Mouse (Mus musculus) heart, postnatal 0 days (tissue): Measurements from ENCODE around the gene Camk2b. TPM values are rescaled to one million over a fixed set of nuclear protein-coding genes. Genes with fewer than 3 reads are reported as not detected.

Source experiments
- ATAC-seq: fragments of 200-750 bp; cut with Nextera tagmentation; 2 replicates; pipeline ENCODE4 v1.8.0; 2017; ENCODE audit warnings: low read depth, moderate number of reproducible peaks, moderate library complexity; ENCODE audit not compliant: insufficient read depth
- DNase-seq: peaks from one replicate; pipeline ENCODE4 v3.0.0-alpha.2; 2016; ENCODE audit warnings: low spot score
- H3K27ac ChIP-seq: fragments of 300-500 bp; sonication (generic); 2 replicates; pipeline ENCODE4 v1.5.1; 2014; ENCODE audit warnings: low read depth, mild to moderate bottlenecking
- H3K27me3 ChIP-seq: fragments of 300-500 bp; sonication (generic); 2 replicates; pipeline ENCODE4 v1.6.1; 2014; ENCODE audit warnings: low read length, mixed read lengths; ENCODE audit not compliant: control insufficient read depth, insufficient read depth
- H3K36me3 ChIP-seq: fragments of 300-500 bp; sonication (generic); replicated peaks from 2 replicates; pipeline ENCODE4 v1.6.1; 2014; ENCODE audit warnings: low read length, mixed read lengths; ENCODE audit not compliant: control insufficient read depth, insufficient read depth
- H3K4me1 ChIP-seq: fragments of 300-500 bp; sonication (generic); 2 replicates; pipeline ENCODE4 v1.6.1; 2014; ENCODE audit warnings: antibody characterized with exemption; ENCODE audit not compliant: control insufficient read depth, insufficient read depth
- H3K4me2 ChIP-seq: fragments of 300-500 bp; sonication (generic); 2 replicates; pipeline ENCODE4 v1.6.1; 2014; ENCODE audit warnings: low read depth, mild to moderate bottlenecking, low read length, moderate library complexity
- H3K4me3 ChIP-seq: fragments of 300-500 bp; sonication (generic); 2 replicates; pipeline ENCODE4 v1.5.1; 2014; ENCODE audit warnings: low read depth, low read length
- H3K9ac ChIP-seq: fragments of 300-500 bp; sonication (generic); replicated peaks from 2 replicates; pipeline ENCODE4 v1.6.1; 2014; ENCODE audit warnings: low read depth, low read length, mixed read lengths
- H3K9me3 ChIP-seq: fragments of 300-500 bp; sonication (generic); replicated peaks from 2 replicates; pipeline ENCODE4 v1.6.1; 2016; ENCODE audit warnings: low read length; ENCODE audit not compliant: control insufficient read depth
- CTCF ChIP-seq: IDR thresholded peaks from 2 replicates; pipeline ENCODE4 v1.5.1; 2016; ENCODE audit warnings: antibody characterized with exemption, control low read depth, low read depth
- EP300 ChIP-seq: IDR thresholded peaks from 2 replicates; pipeline ENCODE4 v1.6.1; 2016; ENCODE audit warnings: antibody characterized with exemption, low read depth
- WGBS: fragments of 180-500 bp; shearing (Covaris S2); extraction: QIAGEN DNeasy Blood & Tissue Kit; methylation state at CpG from one replicate; pipeline ENCODE4 v1.1.7; 2014; 5-methylcytosine and 5-hydroxymethylcytosine counted together
- polyA plus RNA-seq: library from polyadenylated mRNA; unstranded; fragments of >200 nt; fragmentation: Nextera tagmentation; extraction: Ambion mirVana; gene quantifications from 2 replicates; pipeline ENCODE4 v1.2.1, GENCODE M21; 2015
- total RNA-seq: library from RNA; depleted of rRNA; stranded (reverse); fragments of >200 nt; gene quantifications from 2 replicates; pipeline ENCODE4 v1.2.3, GENCODE M21; 2014; ENCODE audit warnings: low replicate concordance

The Camk2b gene
- total and polyA plus RNA-seq, 2 experiments from 2014 or later, result 3.4 to 6.3 TPM

DNA sequence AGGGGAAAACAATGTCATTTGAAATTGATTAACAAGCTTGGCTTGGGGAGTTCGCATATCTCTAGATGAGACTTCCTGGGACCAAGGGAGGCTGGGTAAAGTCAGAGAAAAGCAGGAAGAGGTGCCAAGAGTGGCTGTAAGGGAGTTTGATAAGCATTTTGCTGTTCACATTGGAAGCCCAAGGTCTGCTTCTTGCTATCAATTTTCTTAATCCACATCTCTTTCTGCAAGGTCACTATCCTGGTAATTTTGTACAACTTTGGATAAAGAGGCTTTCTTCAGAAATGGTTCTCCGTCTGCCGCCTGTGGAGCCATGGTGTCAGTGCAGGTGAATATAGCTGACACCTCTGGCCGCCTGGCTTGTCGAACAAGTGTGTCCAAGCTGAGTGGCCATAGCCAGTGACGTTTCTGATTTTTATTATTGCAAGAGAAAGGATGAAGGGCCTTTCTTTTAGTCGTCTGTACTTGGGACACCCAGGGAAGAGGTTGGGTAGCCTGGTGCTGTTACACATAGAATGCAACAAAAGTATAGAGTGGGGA lies 111.1 kb downstream of the Camk2b start:
- Histone ChIP-seq H3K9ac (peak overlapping the region; percentile 89), H3K36me3 (peaks cover 8% of the 10 kb centered on the region), H3K4me3 (peak overlapping the region; percentile 67), H3K9me3 (no peaks in the 10 kb centered on the region), H3K4me2 (peak overlapping the region; percentile 75), H3K4me1 (peaks cover 33% of the 10 kb centered on the region), H3K27me3 (no peaks in the 10 kb centered on the region), H3K27ac (peak overlapping the region; percentile 92)
- TF ChIP-seq CTCF (peak; percentile 38), EP300 (0 out of 2 replicates have a peak, but pooled peaks have one; percentile 26)
- whole genome bisulfite sequencing, result 3% methylated on average over 7 of the region's 7 CpGs
- DNase-seq (peak; percentile 62), ATAC-seq (peak; percentile 66)

DNA sequence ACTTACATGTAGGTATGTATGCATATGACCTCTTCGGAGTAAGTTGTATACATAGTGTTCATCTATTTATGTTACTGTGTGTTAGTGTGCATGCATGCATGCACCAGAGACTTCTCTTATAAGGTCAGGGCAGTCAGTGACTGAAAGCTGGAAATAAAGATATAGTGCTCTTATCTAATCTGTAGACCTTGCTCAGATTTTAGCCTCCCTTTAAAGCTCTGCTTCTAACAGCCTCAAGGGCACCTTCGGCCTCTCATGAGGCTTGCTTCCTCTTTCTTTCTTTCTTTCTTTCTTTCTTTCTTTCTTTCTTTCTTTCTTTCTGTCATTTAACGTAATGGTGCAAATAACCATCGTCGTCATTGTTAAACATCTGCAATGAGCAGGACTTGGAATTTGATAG lies 111.7 kb downstream of the Camk2b start:
- Histone ChIP-seq H3K4me1 (peaks cover 37% of the 10 kb centered on the region), H3K4me3 (no peak overlapping the region), H3K27ac (peak overlapping the region; percentile 92; the same call in 1 of the 2 replicates), H3K9me3 (no peaks in the 10 kb centered on the region), H3K4me2 (no peak overlapping the region), H3K9ac (no peak overlapping the region), H3K36me3 (peaks cover 4% of the 10 kb centered on the region), H3K27me3 (no peaks in the 10 kb centered on the region)
- 68% methylated on average over 5 of the region's 5 CpGs for WGBS
- DNase-seq (no peak), ATAC-seq (no peak)
- TF ChIP-seq EP300 (no peak), CTCF (no peak)

DNA sequence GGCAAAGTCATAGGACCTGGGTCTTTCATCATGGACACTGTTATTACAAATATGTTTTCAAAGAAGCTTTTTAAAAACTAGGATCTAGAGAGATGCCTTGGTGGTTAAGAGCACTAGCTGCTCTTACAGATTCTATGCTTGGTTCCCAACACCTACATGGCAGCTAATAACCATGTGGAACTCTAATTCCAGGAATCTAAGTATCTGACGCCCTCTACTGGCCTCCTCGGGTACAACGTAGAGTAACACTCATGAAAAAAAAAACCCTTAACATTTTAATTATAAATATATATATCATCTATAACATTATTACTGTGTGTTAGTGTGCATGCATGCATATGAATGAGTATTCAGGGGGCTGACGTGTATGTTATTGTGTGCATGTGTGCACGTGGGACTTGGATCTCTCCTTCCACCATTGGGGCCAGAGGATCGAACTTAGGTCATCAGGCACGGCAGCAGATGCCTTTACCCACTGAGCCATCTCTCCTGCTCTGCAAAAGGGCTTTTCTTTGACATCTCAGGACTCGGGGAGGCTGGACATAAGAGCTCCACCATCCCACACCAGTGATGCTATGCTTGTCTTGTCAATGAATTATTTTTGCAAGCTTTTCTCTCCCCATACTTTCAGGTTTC lies 112.9 kb downstream of the Camk2b start:
- DNase-seq (peak; percentile 31), ATAC-seq (no peak)
- Histone ChIP-seq H3K4me1 (peaks cover 37% of the 10 kb centered on the region), H3K4me3 (no peak overlapping the region), H3K4me2 (no peak overlapping the region), H3K36me3 (no peaks in the 10 kb centered on the region), H3K27me3 (no peaks in the 10 kb centered on the region), H3K27ac (peak overlapping the region; percentile 88), H3K9me3 (no peaks in the 10 kb centered on the region), H3K9ac (no peak overlapping the region)
- 43% methylated on average over 8 of the region's 8 CpGs for WGBS
- TF ChIP-seq CTCF (peak; percentile 45), EP300 (no peak)

DNA sequence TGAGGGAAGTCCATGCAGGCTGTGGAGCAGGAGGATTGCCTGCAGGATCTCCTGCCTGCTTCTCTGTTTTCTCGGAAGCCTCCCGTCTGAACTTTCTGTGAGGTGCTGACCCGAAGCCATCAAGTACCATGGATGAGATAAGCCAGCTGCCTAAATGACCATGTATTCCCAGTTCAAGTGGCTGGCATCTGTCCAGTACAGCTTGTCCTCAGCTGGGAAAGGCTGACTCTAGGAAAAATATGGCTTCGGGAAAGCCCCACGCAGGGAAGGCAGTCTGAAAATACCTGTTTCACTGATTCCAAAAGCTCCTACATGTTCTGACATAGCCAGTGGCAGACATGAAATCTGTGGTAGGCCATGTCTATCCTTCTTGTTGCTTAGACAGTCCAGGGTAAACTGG lies 113.7 kb downstream of the Camk2b start:
- H3K4me1 ChIP-seq, result peaks cover 37% of the 10 kb centered on the region
- DNase-seq (peak; percentile 84), ATAC-seq (peak; percentile 39; the same call in 1 of the 2 replicates)
- peak overlapping the region; percentile 88 for H3K27ac ChIP-seq
- H3K4me2 ChIP-seq, result no peak overlapping the region
- H3K4me3 ChIP-seq, result no peak overlapping the region
- H3K36me3 ChIP-seq, result no peaks in the 10 kb centered on the region
- no peaks in the 10 kb centered on the region for H3K27me3 ChIP-seq
- no peaks in the 10 kb centered on the region for H3K9me3 ChIP-seq
- no peak overlapping the region; the same call in 1 of the 2 replicates for H3K9ac ChIP-seq
- WGBS, result 15% methylated on average over 5 of the region's 5 CpGs
- TF ChIP-seq CTCF, result no peak
- TF ChIP-seq EP300, result peak; percentile 82

GRCm38 (mm10) chr11:5949586-5950352 lies 116.4 kb downstream of the Camk2b start, which contains the start of gene Gck:
Gene Gck (minus strand): TSS chr11:5950081.
- peaks cover 23% of the 10 kb centered on the region for H3K4me1 ChIP-seq
- no peak within 1 kb of the TSS for H3K4me2 ChIP-seq
- DNase-seq (no peak), ATAC-seq (no peak)
- H3K36me3 ChIP-seq, result no peaks in the 10 kb centered on the region
- H3K4me3 ChIP-seq, result no peak within 1 kb of the TSS
- H3K9ac ChIP-seq, result no peak within 1 kb of the TSS
- 65% methylated on average over 8 of the region's 8 CpGs for WGBS
- H3K27me3 ChIP-seq, result no peaks in the 10 kb centered on the region
- H3K27ac ChIP-seq, result no peak within 1 kb of the TSS
- no peaks in the 10 kb centered on the region for H3K9me3 ChIP-seq
- TF ChIP-seq CTCF (no peak), EP300 (no peak)
